Mouse (Mus musculus): Measurements from ENCODE around the gene H2afj. TPM values are rescaled to one million over a fixed set of nuclear protein-coding genes. Genes with fewer than 3 reads are reported as not detected.

The H2afj gene
- polyA plus RNA-seq, 1 experiment from 2014 or later: 177 TPM

- Histone ChIP-seq H3K36me3 (peaks cover 32% of the 10 kb centered on the region), H3K4me1 (replicated peaks) (peaks cover 16% of the 10 kb centered on the region), H3K27ac (peak overlapping the region; percentile 85), H3K4me2 (peak overlapping the region; percentile 81), H3K27me3 (no peaks in the 10 kb centered on the region), H3K9me3 (replicated peaks) (no peaks in the 10 kb centered on the region), H3K9ac (peak overlapping the region; percentile 97), H3K4me3 (replicated peaks) (peak overlapping the region; percentile 89)
- DNase-seq (no peak), ATAC-seq (ENCODE audit: low read depth) (no peak)
- 6% methylated on average over 7 of the region's 7 CpGs for WGBS (ENCODE audit: insufficient replicate concordance)
These were observed 19.1 kb downstream of the H2afj start for GRCm38 (mm10) chr6:136827116-136827515.

GRCm38 (mm10) chr6:136827516-136827880 is 19.5 kb downstream of the H2afj start, which contains the start of gene BC049715:
BC049715 (plus strand) TSS chr6:136827626.
- DNase-seq (no peak), ATAC-seq (ENCODE audit: low read depth) (no peak; the same call in 1 of the 2 replicates)
- Histone ChIP-seq H3K4me3 (replicated peaks) (peak within 1 kb of the TSS; percentile 89), H3K4me1 (replicated peaks) (peaks cover 16% of the 10 kb centered on the region), H3K9me3 (replicated peaks) (no peaks in the 10 kb centered on the region), H3K4me2 (peak within 1 kb of the TSS; percentile 81), H3K9ac (peak within 1 kb of the TSS; percentile 97), H3K36me3 (peaks cover 28% of the 10 kb centered on the region), H3K27me3 (no peaks in the 10 kb centered on the region), H3K27ac (peak within 1 kb of the TSS; percentile 85)
- under 1% methylated on average over 34 of the region's 34 CpGs for WGBS (ENCODE audit: insufficient replicate concordance)

- Histone ChIP-seq H3K4me1 (replicated peaks) (peaks cover 16% of the 10 kb centered on the region), H3K9ac (peak within 1 kb of the TSS; percentile 97), H3K4me2 (peak within 1 kb of the TSS; percentile 81), H3K9me3 (replicated peaks) (no peaks in the 10 kb centered on the region), H3K27ac (peak within 1 kb of the TSS; percentile 85), H3K36me3 (peaks cover 23% of the 10 kb centered on the region), H3K4me3 (replicated peaks) (peak within 1 kb of the TSS; percentile 89), H3K27me3 (no peaks in the 10 kb centered on the region)
- ATAC-seq (ENCODE audit: low read depth) (peak; percentile 100), DNase-seq (peak; percentile 92)
- WGBS (ENCODE audit: insufficient replicate concordance): under 1% methylated on average over 45 of the region's 45 CpGs
These were observed 20.0 kb downstream of the H2afj start, which contains the start of gene Wbp11 for GRCm38 (mm10) chr6:136827881-136828561. Wbp11 (minus strand) TSS chr6:136828233.

- Histone ChIP-seq H3K4me2 (peak overlapping the region; percentile 70), H3K27ac (no peak overlapping the region), H3K36me3 (peaks cover 20% of the 10 kb centered on the region), H3K9ac (peak overlapping the region; percentile 62), H3K27me3 (no peaks in the 10 kb centered on the region), H3K4me3 (replicated peaks) (peak overlapping the region; percentile 89), H3K9me3 (replicated peaks) (no peaks in the 10 kb centered on the region), H3K4me1 (replicated peaks) (peaks cover 16% of the 10 kb centered on the region)
- DNase-seq (no peak), ATAC-seq (ENCODE audit: low read depth) (no peak)
- 29% methylated on average over 4 of the region's 4 CpGs for WGBS (ENCODE audit: insufficient replicate concordance)
These were observed 20.6 kb downstream of the H2afj start for GRCm38 (mm10) chr6:136828681-136829080.

- DNase-seq (no peak), ATAC-seq (ENCODE audit: low read depth) (no peak)
- Histone ChIP-seq H3K36me3 (no peaks in the 10 kb centered on the region), H3K4me1 (replicated peaks) (peaks cover 11% of the 10 kb centered on the region), H3K9me3 (replicated peaks) (no peaks in the 10 kb centered on the region), H3K4me3 (replicated peaks) (no peak overlapping the region), H3K4me2 (no peak overlapping the region), H3K9ac (no peak overlapping the region), H3K27ac (no peak overlapping the region; the same call in 1 of the 2 replicates), H3K27me3 (peaks cover 2% of the 10 kb centered on the region; the same call in 1 of the 2 replicates)
- WGBS (ENCODE audit: insufficient replicate concordance): 29% methylated on average over 5 of the region's 5 CpGs
These were observed 23.7 kb downstream of the H2afj start for GRCm38 (mm10) chr6:136831712-136832111.

- peaks cover 4% of the 10 kb centered on the region; the same call in 1 of the 2 replicates for H3K4me1 ChIP-seq (replicated peaks)
- WGBS (ENCODE audit: insufficient replicate concordance): 50% methylated on average over 4 of the region's 4 CpGs
- H3K4me2 ChIP-seq: no peak within 1 kb of the TSS
- H3K27me3 ChIP-seq: peaks cover 7% of the 10 kb centered on the region; the same call in 1 of the 2 replicates
- H3K4me3 ChIP-seq (replicated peaks): no peak within 1 kb of the TSS
- H3K9ac ChIP-seq: no peak within 1 kb of the TSS
- H3K27ac ChIP-seq: no peak within 1 kb of the TSS
- no peaks in the 10 kb centered on the region for H3K9me3 ChIP-seq (replicated peaks)
- DNase-seq: no peak
- ATAC-seq (ENCODE audit: low read depth): no peak
- H3K36me3 ChIP-seq: no peaks in the 10 kb centered on the region
These were observed 27.3 kb downstream of the H2afj start, which contains the start of gene Smco3 for GRCm38 (mm10) chr6:136835352-136835751. Smco3 (minus strand) TSS chr6:136835452.

- no peaks in the 10 kb centered on the region for H3K36me3 ChIP-seq
- H3K4me3 ChIP-seq (replicated peaks): no peak overlapping the region
- ATAC-seq (ENCODE audit: low read depth) (no peak), DNase-seq (no peak)
- no peak overlapping the region for H3K4me2 ChIP-seq
- peaks cover 7% of the 10 kb centered on the region; the same call in 1 of the 2 replicates for H3K27me3 ChIP-seq
- 60% methylated on average over 3 of the region's 3 CpGs for WGBS (ENCODE audit: insufficient replicate concordance)
- H3K9ac ChIP-seq: no peak overlapping the region
- peaks cover 4% of the 10 kb centered on the region; the same call in 1 of the 2 replicates for H3K4me1 ChIP-seq (replicated peaks)
- no peaks in the 10 kb centered on the region for H3K9me3 ChIP-seq (replicated peaks)
- H3K27ac ChIP-seq: no peak overlapping the region
These were observed 29.3 kb downstream of the H2afj start for GRCm38 (mm10) chr6:136837323-136837722.

GRCm38 (mm10) chr6:136844903-136845302 is 36.9 kb downstream of the H2afj start:
- Histone ChIP-seq H3K27me3 (no peaks in the 10 kb centered on the region), H3K4me1 (replicated peaks) (peaks cover 30% of the 10 kb centered on the region), H3K4me2 (no peak overlapping the region), H3K9ac (no peak overlapping the region), H3K9me3 (replicated peaks) (no peaks in the 10 kb centered on the region), H3K4me3 (replicated peaks) (no peak overlapping the region), H3K36me3 (peaks cover 42% of the 10 kb centered on the region), H3K27ac (no peak overlapping the region)
- DNase-seq: no peak
- WGBS (ENCODE audit: insufficient replicate concordance): 72% methylated on average over 2 of the region's 2 CpGs
- no peak for ATAC-seq (ENCODE audit: low read depth)

GRCm38 (mm10) chr6:136845706-136846480 is 37.8 kb downstream of the H2afj start:
- peaks cover 40% of the 10 kb centered on the region for H3K4me1 ChIP-seq (replicated peaks)
- no peak for ATAC-seq (ENCODE audit: low read depth)
- DNase-seq: no peak
- 81% methylated on average over 5 of the region's 5 CpGs for WGBS (ENCODE audit: insufficient replicate concordance)
- H3K4me3 ChIP-seq (replicated peaks): no peak overlapping the region
- H3K27me3 ChIP-seq: no peaks in the 10 kb centered on the region
- peaks cover 52% of the 10 kb centered on the region for H3K36me3 ChIP-seq
- no peak overlapping the region for H3K4me2 ChIP-seq
- H3K27ac ChIP-seq: no peak overlapping the region
- no peak overlapping the region for H3K9ac ChIP-seq
- H3K9me3 ChIP-seq (replicated peaks): no peaks in the 10 kb centered on the region

- DNase-seq: no peak
- no peak overlapping the region for H3K27ac ChIP-seq
- no peak overlapping the region for H3K4me3 ChIP-seq (replicated peaks)
- H3K4me2 ChIP-seq: no peak overlapping the region
- WGBS (ENCODE audit: insufficient replicate concordance): 88% methylated on average over 3 of the region's 3 CpGs
- ATAC-seq (ENCODE audit: low read depth): no peak
- H3K9ac ChIP-seq: no peak overlapping the region
- peaks cover 66% of the 10 kb centered on the region for H3K36me3 ChIP-seq
- H3K27me3 ChIP-seq: no peaks in the 10 kb centered on the region
- no peaks in the 10 kb centered on the region for H3K9me3 ChIP-seq (replicated peaks)
- H3K4me1 ChIP-seq (replicated peaks): peaks cover 53% of the 10 kb centered on the region
These were observed 39.2 kb downstream of the H2afj start for GRCm38 (mm10) chr6:136847267-136847666.

GRCm38 (mm10) chr6:136847790-136848189 is 39.7 kb downstream of the H2afj start:
- H3K36me3 ChIP-seq: peaks cover 71% of the 10 kb centered on the region
- H3K27ac ChIP-seq: peak overlapping the region; percentile 75
- 20% methylated on average over 2 of the region's 2 CpGs for WGBS (ENCODE audit: insufficient replicate concordance)
- peaks cover 56% of the 10 kb centered on the region for H3K4me1 ChIP-seq (replicated peaks)
- H3K9me3 ChIP-seq (replicated peaks): no peaks in the 10 kb centered on the region
- H3K4me2 ChIP-seq: peak overlapping the region; percentile 39
- DNase-seq (peak; percentile 70), ATAC-seq (ENCODE audit: low read depth) (peak; percentile 74)
- H3K4me3 ChIP-seq (replicated peaks): peak overlapping the region; percentile 15
- H3K27me3 ChIP-seq: no peaks in the 10 kb centered on the region
- peak overlapping the region; percentile 31; the same call in 1 of the 2 replicates for H3K9ac ChIP-seq

Data from liver, embryonic 13.5 days (tissue).